Mouse (Mus musculus): ENCODE data around the gene Gm17364.
"Not testable (repeated sequence)": the region's sequence is repeated elsewhere in the genome, so short reads cannot be mapped to it uniquely, and the experiment has no call there.

Gene Gm17364

DNA sequence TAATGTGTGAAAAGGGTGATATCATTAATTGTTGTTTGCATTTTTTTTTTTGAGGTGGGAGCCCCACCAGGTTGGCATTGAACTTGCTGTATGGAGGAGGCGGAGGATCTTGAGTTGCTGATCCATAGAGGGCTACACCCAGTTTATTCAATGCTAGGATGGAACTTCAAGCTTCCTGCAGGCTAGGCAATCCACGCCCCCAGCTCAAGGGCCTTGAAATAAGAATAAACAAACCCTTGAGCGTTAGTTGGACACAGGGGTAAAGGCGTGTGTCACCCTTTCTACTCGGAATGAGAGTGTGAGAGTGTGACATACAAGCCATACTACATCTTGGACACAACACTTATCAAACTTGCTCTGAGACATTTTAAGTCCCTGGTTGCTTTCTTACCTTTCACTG is 22.1 kb downstream of the Gm17364 start:
- DNase-seq (ENCODE audit: inconsistent ontology term): no peak

DNA sequence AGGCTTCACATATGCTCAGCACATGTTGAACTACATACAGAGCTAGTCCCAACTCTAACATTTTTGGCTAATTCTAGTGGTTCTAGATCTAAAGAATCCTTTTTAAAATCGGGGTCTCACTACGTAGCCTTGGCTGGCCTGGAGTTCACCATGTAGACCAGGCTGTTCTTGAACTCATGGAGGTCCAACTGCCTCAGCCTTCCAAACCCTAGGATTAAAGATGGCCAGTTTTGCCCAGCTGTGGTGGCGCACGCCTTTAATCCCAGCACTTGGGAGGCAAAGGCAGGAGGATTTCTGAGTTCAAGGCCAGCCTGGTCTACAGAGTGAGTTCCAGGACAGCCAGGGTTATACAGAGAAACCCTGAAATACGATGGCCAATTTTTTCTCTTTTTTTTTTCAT is 22.5 kb downstream of the Gm17364 start:
- DNase-seq (ENCODE audit: inconsistent ontology term): not testable (repeated sequence)

DNA sequence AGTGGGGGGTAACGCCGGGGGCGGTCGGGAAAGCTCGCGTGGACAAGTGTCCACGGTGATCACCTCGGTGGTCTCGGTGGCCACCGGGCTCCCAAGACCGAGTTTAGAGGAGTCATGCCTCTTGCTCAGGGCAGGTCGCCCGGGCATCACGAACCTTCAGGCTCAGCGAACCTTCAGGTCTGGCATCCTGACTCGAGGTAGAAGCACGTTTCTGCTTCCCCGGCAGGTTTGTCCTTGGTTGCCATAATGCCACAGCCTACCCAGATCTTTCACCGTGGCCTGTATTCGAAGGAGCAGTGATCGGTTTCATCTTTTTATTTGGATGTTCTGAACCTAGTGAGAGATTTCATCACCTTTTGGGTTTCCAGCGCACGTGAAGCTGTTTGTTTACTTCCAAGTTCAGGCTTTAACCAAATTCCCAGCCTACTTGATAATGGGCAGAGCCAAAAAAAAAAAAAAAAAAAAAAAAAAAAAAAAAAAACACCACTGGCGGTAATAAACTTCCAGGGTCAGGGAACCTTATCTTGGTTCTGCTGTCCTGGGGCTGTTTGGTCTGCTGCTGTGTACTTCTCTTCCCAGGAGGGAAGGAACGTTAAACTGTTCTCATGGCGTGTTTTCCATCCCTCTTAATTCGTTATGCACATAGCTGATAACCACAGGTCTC is 23.3 kb downstream of the Gm17364 start:
- no peak for DNase-seq (ENCODE audit: inconsistent ontology term)

DNA sequence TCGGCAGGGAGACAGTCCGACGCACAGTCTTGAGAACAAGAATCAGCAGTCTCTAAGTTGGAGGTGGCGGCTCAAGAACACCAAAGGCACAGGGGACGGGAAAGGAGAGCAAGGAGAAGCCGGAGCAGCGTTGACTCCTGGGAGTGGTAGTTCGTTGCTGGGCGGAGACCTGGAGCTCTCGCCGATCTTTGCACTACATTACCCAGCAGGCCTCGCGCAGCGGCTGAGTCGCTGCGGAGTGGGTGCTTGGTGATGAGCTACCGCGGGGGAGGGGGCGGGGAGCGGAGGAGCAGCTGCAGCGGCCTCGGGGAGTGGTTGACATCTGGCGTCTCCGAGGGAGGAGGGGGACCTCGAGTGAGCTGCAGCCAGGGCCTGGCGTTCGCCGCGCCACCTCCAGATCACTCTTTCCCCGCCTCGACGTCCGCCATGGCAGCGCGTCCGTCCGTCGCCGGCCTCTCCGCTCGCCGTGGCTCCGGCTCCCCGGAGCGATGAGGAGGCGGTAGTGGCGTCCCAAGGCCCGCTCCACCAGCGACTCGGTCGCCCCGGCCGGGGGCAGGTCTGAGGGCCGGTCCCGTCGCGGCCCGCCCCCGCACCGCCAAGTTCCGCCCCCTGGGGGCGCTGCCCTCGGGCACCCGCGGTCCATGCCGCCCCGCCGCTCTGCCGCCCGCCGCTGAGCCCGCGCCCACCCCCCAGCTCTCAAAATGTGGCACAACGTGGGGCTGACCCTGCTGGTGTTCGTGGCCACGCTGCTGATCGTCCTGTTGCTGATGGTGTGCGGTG is 24.0 kb downstream of the Gm17364 start, which contains the start of gene Smim13:
TSS of gene Smim13 (plus strand) at position 307 of the 780 bp plus-strand sequence.
- DNase-seq (ENCODE audit: inconsistent ontology term): peak; percentile 98

DNA sequence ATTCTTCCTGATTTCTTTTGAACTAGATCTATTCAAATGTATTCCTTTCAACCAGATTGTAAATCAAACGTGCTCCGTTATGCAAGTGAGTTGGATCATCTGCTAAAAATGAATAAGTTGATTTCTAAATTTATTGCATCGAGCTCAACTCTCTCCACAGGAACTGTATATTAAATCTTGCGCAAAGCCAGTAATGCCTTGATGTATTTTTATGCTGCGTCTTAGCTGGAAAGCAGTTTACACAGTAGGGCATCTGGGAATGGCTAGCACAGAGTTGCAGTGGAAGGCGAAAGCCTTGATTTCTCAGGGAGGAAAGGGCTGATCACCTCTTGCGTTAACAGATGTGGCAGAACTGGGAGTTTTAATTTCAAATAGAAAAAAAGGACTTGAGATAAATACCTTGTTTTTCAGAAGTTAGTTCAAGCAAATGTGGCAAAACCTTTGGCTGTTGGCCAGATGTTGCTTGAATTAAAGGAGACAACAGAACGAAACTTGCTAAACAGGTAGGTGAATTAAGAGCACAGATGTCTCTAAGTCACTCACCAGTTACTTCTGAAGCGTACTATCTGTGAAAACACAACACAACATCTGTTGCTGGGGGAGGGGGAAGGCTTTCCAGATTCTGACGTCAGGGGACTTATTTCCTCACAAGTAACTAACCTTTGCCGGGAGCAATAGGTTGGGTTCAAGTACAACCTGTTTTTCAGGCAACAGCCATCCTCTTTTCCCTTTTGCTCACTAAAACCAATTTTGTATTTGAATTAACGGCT is 24.8 kb downstream of the Gm17364 start:
- DNase-seq (ENCODE audit: inconsistent ontology term): no peak

DNA sequence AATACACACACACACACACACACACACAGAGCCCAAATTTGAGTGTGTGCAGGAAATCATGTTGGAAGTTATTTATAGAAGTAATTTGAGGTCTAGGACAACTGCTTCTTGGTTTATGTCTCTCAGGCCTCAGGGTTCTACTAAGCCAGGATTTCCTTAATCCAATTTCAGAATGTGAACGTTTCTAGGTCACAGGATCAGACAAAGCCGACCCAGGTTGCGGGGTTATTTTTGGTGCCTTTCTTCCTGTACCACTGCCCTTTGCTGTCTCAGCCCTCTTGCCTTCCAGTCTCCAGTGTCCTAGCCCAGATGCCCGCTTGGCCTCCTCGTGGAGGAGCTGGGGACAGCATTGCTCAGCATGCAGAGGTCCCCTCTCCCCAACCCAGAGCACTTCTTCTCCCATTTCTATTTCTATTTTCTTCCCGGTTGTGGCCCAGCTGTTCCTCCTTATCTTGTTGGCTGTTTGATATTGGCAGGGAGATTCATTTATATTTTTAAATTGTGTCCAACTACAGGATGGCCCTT is 29.4 kb downstream of the Gm17364 start:
- no peak for DNase-seq (ENCODE audit: inconsistent ontology term)

DNA sequence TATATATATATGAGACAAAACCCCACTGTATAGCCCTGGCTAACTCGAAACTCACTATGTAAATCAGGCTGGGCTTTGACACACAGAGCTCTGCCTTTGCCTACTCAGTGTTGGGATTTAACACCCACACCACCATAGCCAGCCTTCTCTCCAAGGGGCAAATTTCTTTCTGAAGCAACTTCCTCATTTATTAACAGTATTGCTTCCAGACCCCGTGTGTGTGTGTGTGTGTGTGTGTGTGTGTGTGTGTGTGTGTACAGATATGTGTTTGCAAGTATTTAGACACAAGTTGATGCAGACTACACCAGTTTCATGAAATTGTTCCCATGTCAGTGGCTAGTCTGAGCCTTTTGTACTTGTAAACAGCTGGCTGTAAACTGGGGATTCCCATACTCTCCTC is 32.2 kb downstream of the Gm17364 start:
- no peak for DNase-seq (ENCODE audit: inconsistent ontology term)

DNA sequence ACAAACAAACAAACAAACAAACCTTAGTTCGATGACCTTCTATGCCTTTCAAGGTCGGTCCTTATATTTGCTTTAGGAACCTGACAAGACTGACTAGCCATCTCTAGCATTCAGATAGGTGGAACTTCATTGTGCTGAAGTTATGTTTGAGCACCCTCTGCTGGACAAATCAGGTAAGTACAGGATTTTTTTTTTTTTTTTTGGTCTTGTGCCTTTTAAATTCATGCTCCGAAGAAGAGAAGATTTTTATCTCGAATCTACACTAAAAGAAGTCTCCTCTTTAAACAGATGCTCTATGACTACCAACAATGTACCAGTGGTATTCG is 35.0 kb downstream of the Gm17364 start:
- DNase-seq (ENCODE audit: inconsistent ontology term): peak; percentile 24

DNA sequence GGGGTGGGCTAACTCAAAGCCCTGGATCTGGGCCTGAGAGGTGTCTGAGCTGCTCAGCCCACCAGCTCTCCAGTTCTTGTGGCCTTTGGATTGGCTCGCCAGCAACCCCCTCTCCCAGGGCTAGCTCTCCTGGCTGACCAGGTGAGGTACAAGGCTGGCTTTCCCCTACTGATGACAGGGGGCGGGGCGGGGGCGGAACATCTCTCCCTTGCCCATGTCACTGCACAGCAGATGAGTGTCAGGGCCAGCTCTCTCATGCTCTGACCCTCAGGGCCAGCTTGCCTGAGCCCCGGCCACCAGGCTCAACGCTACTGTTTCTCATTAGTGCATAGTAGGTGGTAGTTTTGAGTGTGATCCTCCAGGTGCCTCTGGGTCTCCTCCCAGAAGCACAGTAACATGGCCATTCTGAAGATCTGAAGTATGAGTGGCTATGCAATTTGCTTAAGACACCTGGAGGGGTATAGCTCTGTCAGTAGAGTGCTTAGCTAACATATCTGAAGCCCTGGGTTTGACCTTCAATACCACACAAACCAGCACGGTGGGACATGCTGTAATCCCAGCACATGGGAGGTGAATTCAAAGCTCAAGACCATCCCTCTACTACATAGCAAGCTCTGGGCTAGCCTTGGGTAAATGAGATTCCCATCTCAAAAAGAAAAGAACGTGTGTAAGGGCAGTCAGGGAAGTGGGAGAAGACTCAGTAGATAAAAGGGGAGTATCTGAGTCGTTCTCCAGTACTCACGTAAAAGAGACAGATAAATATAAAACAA is 35.6 kb downstream of the Gm17364 start:
- DNase-seq (ENCODE audit: inconsistent ontology term): no peak

DNA sequence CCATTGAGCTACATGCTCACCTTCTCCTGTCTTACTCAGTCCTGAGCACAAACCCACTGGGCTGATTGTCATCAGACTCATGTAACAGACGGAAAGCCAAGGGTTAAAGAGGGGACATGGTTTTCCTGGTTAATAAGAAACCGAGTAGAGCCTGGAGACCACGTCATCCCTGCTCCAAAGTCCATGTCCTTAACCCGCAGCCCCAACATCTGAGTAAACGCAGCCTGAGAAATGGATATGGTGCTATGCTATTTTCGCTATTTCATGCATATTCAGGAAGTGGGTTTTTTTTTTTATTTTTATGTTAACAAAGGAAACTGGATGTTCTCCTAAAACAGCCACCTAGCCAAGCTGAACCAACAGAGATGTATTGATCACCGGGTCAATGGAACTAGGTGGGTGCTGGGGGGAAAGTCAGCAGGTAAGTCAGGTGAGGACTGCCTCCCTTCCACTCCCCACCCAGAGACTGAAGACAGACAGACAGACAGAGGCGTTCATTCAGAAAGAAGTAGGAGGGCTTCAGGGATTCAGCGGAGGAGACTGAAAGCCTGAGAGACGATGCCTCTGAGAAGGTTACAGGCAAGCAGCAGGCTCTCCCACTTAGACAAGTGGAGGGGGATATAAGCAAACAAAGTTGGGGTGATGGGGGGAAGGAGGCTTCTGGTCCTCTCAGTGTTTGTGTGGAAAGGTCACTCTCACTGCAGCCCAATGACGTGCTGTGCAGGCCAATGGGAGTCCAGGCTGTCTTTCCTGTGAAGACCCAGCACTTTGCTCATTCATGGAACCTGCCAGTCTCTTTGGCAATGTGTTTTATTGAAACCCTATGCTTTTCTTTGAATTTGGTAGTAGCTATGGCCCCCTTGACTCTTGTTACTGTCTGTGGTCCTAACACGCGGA is 37.7 kb downstream of the Gm17364 start:
- DNase-seq (ENCODE audit: inconsistent ontology term): no peak

DNA sequence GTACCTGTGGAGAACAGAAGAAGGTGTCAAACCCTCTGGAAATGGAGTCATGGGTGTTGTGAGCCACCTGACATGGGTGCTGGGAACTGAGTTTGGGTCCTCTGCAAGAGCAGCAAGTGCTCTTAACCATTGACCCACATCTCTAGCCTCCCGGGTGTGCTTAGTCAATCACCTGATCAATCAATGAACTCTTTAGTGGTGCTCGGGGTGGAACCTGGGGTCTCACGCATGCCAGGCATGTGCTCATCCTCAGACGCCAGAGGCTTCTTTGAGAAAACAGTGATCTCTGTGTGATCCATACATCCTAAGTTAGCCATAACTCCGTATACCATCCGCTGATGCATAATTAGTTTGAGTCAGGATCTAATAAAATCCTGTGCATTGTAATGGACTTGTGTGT is 38.6 kb downstream of the Gm17364 start:
- DNase-seq (ENCODE audit: inconsistent ontology term): no peak

DNA sequence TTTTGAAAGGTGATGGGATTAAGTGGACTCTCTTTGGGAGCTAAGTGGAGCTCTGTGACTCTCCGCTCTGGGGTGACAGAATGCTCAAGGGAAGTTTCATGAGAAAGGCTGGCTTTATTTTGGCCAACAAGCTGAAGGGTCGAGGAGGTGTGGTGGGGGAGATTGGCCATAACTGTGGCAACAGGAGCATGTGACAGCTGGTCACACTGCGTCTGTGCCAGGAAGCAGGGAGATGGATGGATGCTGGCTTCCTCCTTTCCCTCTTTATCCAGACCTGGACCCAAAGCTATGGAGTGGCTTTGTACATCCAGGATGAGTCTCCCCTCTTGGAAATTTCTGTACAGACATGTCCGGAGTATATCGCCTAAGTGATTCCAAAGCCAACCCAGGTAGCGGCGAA is 40.5 kb downstream of the Gm17364 start:
- DNase-seq (ENCODE audit: inconsistent ontology term): no peak

DNA sequence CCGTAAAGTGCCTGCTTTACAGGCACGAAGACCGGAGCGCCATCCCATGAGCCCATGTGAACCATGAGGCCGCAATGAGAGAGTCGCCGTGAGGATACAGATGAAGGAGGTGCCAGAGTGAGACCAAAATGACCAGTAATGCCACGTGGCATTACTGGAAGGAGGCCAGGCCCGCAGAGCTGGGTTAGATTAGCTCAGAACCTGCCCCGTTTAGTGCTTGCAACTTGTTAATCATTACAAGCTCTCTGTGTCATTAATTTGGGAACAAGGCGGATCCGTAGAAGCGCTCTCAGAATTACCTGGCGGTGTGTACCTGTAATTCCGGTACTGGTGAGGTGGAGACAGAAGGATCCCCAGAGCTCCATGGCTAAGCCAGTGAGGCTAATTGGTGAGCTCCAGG is 41.6 kb downstream of the Gm17364 start:
- DNase-seq (ENCODE audit: inconsistent ontology term): no peak

DNA sequence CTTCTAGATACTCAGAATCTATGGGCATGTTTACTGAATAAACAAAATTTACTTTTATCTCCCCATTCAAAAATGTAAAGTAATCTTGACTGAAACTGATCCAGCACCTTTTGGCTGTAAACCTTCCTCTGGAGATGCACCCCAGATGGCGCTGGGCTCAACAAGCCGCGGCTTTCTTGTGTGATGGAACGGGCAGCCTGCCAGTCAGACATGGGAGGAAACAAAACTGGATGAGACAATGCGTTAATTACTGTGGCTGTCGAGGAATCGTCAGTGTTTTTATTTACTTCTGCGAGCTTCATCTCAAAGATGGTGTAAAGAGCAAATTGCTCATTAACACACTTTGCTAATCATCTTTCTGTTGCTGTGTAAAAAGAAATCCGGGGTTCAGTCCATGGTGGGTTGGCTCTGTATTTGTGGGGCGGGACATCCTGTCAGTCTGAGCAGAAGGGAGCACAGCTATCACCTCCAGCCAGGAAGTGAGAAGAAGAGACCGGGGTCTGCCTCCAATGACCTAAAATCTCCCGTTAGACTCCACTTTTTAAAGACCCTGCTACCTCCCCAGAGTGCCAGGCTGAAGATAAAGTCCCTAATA is 42.3 kb downstream of the Gm17364 start:
- peak; percentile 16 for DNase-seq (ENCODE audit: inconsistent ontology term)

DNA sequence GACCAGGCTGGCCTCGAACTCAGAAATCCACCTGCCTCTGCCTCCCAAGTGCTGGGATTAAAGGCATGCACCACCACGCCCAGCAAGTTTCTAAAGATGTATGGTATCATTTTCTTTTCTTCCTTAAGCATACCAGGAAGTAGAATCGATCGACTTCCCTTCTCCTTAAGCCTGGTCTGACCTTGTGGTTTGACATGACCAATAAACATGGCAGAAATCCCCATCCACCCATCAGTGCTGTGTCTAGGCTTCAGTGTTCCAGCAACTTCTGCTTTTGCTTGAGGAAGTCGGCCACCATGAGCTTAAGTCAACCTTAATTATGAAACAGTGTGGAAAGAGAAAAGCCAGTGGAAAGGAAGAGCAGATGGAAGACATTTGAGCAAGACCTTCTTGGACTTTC is 43.5 kb downstream of the Gm17364 start:
- no peak for DNase-seq (ENCODE audit: inconsistent ontology term)

DNA sequence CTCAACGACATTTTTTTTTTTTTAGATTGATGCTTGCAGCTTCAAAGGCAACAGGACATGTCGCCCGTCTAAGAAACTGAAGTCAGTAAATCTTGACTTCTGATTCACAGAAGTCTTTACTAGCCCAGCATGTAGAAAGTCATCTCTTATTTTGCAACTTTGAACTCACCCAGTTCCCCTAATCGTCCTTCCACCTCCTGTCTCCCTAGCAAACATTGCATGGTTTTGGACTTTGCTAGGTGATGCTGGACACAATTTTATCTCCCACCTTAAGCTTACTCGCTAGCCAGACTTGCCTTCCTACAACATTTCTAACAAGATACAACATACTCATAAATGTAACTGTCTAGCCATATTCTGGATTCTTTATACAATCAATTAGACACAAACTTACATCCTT is 45.7 kb downstream of the Gm17364 start:
- DNase-seq (ENCODE audit: inconsistent ontology term): no peak

DNA sequence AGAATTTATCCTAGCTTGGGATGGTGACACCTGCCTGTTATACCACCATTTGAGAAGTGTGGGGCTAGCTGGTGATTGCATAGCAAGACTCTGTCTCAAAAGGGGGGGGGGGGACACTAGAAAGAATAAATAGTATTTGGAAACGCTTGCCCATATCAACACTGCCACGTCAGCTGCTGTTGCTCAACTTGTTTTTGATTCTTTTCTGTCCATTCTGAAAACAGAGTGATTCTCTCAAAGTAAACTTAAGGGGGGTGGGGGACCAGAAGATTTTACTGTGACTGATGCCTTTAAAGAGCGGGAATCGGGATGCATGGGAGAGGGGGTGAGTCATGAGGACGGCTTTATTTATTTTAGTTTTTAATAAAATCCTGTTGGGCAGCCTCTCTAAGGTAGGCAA is 47.3 kb downstream of the Gm17364 start:
- no peak for DNase-seq (ENCODE audit: inconsistent ontology term)
